Mouse (Mus musculus) adrenal gland, postnatal 10 days (tissue): ENCODE measurements around the gene Abraxas2. TPM values are rescaled to one million over a fixed set of nuclear protein-coding genes. Genes with fewer than 3 reads are reported as not detected.

ENCODE experiments used
- DNase-seq: peaks from one replicate; pipeline ENCODE4 v3.0.0; 2021; ENCODE audit warnings: mixed read lengths
- total RNA-seq, 2 experiments: library from RNA; stranded (reverse); gene quantifications; 2 replicates each; pipeline ENCODE4 v1.2.3; 2021

Abraxas2 gene
- total RNA-seq, 2 experiments from 2014 or later, result 31.3 to 33.3 TPM

DNA sequence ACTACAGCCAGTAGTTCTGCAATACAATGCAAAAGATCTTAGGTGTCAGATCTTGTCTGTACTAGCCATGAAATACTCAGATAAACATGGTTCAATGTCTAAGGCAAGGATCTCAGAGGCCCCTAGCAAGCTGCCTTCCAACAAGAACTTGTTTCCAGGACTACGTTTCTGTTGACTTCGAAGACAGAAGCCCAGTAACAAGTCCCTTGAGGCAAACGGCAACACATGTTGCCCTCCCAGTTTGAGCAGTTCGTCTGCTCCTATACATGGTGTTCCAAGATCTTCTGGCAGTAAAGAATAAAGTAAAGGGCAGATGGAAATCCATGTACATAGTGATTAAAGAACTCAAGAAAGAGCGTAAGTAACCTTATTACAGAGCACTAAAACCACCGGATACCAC lies 5.7 kb upstream of the Abraxas2 start:
- DNase-seq, result no peak

DNA sequence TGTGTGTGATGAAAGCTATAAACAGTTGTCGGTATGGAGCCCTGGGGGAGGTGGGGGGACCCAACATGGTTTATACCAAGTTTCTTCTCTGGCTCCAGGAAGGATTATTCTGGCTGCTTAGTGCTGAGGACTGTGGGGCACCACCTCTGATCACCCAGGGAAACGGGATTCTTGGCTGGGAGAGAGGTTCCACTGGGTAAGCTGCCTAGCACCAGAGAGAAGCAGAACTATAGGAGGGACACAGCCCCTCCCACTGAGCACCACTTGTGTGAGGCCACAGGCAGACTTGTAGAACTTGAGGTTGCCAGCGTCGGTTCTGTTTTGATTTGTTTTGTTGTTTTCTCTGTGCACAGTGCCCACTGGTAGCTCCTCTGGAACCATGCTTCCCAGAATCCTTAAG lies 5.1 kb upstream of the Abraxas2 start:
- no peak for DNase-seq

DNA sequence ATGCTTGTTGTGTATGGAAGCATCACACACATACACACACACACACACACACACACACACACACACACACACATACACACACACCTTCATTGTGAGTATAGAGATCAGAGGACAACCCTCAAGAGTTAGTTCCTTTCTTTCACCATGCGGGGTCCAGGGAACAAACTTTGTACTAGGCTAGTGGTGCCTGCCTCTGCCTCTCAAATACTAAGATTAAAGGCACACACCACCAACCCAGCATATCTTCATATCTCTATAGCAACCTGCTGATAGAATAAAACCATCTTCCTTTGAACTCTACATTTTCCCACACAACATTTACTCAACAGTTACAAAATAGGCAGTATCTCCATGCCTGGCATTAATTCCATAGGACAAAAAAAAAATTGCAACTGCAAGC lies 2.9 kb upstream of the Abraxas2 start:
- DNase-seq, result no peak

DNA sequence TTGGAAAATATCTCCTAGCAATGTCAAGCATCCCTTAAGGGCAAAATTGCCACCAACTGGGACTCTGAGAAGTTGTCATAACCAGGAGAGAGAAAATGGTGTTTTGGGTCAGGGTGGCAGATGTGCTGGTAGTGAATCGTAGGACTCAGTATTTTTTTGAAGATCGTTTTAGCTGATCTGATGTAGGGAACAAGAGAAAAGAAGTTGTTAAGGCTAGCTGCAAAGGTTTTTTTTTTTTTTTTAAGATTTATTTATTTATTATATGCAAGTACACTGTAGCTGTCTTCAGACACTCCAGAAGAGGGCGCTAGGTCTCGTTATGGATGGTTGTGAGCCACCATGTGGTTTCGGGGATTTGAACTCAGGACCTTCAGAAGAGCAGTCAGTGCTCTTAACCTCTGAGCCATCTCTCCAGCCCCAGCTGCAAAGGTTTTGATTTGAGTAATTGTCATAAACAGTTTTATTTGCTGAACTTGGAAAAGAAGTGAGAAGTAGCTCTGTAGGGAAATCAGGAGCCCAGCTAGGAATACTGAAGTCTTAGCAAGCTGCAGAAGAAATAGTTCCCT lies 899 bp upstream of the Abraxas2 start:
- DNase-seq, result no peak

DNA sequence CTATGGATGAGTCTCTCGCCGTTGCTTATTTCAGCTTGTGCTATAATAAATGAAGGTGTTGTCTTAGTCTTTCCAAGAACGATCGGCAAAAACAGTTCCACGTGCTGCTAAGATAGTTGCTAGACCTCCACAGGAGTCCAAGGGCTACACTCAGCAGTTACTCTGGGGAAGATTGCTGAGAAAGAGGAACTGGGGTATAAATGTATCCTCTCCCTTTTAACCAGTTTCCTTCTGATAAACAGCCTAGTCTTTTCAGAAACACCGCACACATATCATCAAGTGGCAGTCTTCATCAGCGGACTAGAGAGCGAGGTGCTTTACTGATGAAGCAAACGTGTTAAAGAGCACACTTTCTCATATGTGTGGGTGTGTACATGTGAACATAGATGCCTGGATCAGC lies 7.3 kb downstream of the Abraxas2 start:
- no peak for DNase-seq

DNA sequence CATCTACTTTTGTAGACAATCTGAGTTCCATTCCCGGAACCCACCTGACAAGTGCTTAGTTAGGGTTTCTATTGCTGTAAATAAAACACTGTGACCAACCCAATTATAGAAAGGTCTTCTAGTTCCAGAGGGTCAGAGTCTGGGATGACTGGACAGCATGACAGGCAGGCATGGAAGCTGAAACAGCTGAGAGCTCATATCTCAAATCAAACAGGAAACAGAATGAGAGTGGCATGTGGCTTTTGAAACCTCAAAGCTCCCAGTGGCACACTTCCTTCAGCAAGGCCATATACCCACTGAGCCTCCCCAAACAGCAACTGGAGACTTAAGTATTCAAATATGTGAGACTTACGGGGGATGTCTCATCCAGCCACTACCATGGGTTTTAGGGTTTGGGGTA lies 14.0 kb downstream of the Abraxas2 start:
- no peak for DNase-seq

DNA sequence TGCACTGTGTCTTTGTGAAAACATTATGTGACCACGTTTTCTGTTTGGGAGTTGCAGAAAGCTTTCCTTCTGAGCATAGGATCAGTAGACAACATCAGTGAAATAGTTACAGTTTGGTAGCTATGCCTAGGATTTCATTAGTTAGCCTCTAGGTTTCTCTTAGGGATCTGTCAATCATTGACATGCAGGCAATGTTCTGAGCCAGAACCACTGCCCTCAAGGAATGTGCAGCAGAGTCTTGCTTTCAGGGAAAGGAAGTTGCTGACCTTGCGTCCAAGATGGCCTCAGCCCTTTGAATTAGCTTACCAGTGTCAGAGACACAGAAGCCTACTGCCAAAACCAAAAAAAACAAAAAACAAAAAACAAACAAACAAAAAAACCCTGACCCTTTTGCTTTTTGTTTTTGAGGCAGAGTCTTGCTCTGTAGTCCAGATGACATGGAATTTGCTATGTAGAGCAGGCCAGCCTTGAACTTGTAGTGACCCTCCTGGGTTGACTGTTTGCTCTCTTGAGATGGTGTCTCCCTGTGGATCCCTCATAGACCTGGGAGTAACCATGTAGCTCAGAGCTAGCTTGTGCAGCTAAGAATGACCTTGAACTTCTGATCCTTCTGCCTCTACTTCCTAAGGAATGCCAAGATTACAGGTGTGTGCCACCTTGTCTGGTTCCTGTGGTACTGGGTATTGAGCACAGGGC lies 16.5 kb downstream of the Abraxas2 start:
- no peak for DNase-seq

DNA sequence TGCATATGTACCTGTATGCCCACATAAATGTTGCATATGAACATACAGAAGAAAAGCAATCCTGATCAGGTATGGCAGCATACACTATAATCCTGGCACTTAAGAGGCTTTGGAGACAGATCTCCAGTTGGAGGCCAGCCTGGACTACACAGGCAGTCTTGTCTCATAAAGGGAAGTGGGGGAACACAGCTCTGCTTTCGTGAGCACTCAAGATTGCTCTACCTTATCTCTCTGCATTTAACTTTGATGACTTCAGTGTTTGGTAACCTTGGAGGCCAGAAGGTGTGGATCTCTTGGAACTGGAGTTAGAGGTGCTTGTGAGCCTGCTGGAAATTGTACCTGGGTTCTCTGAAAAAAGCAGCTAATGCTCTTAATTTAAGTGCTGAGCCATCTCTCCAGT lies 21.3 kb downstream of the Abraxas2 start:
- no peak for DNase-seq

DNA sequence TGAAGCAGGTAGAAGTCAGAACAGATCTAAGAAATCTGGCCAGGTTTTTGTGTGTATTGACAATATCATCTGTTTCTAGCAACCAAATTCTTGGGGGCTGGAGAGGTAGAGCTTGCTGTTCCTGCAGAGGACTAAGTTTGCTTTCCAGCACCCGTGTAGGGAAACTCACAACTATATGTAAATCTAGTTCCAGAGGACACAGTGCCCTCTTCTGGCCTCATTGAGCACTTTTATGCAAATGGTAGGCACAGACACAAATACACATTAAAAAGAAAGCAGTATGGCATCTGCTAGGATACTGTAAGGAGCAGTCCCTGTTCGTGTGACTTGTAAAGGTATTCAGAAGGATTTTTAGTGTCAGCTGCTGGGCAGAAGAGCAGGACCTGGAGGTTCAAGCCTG lies 23.3 kb downstream of the Abraxas2 start:
- no peak for DNase-seq

DNA sequence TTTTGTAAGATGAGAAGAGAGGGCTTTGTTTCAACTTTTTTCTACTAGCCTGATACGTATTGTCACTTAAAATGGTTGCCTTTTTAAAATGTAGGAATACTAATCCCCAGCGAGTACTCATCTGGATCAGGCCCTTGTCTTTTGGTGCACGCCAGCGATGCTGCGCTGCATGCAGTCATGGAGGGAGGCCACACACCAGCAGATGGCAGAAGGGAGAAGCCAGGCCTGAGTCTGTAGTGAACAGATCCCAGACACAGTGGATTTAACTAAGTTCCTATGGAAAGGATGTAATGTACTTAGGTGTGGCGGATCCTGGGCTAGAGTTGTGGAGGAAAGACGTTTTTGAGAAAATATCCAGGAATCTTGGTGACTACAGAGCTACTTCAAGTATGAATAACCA lies 25.0 kb downstream of the Abraxas2 start:
- DNase-seq, result peak; percentile 19

DNA sequence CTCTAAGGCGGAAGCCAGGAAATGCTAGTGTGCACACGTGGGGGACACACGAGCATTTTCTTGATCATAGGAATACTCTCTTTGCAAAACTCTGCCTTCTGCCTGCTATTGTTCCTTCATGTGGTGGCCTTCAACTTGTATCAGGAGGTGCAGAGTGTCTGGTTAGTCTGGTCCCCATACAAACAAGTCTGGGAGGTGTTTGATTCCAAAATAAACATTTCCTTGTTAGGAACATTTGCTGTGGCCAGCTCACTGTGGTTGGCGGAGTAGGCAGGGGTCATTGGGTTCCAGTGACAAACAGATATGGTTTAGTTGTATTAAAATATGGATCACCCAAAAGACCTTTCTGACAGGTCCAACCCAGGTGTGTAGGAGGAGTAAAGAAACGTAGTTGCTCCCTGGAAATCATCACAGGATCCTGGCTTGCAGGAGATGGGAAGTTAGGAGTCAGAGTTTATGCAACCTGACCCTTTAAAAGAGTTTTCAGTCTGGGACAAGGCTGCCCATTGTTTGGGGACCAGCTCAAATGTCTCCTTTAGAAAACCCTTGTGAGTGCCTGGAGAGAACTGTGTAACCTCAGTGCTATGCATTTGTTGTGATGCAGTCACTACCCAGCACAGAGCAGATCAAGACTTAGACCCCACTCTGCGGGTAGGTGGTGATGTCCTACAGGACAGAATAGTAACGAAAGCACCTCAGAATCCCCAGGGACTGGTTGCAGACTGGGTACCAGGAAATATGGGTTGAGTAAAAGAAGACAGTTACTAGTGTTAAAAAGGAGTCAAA lies 28.2 kb downstream of the Abraxas2 start:
- no peak for DNase-seq

DNA sequence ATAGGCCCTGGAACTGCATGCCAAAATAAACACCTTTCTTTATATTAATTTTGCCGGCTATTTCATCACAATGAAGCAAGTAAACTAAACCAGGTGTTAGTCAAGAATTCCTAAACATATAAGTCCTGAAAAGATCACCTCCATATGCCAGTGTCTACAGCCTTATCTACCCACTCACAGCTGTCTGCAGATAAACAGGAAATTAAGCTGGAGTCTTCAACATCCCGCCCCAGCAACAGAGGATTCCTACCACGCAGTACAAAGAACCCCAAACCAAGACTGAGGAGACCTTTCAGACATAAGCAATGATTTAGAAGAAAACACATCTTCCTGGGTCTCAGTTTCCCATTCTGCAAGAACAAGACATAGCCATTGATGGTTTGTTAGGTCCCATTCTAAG lies 29.0 kb downstream of the Abraxas2 start:
- DNase-seq, result no peak

DNA sequence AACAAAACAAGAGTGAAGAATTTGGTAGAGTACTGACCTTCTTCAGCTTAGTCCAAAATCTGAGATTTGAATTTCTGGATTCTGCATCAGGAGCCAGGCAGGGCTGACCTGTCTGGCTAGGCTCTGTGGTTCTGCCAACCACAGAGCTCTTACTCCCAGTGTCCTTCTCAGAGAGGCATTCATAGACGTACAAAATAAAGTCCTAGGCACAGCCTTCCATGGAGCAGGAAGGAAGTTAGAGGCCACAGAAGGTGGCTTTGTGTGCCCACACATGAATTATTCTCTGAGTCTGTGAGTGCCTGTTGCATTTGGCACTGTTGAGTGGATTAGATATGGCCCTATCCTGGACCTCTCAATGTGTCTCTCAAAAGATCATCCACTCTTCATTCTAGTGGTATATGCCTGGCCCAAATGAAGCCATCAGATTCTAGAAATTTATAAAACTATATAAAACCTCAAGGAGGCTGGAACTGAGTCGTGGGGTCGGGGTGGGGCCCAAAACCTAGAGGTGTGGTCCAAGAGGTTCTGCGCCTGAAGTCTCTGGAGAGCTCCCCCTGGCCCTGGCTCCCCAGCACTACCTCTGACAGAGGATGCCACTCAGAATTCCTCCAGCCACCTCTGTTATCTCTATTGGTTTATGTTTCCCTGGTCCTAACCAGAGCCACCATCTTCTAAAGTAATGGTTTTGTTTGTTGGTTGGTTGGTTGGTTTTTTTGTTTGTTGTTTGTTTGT lies 29.7 kb downstream of the Abraxas2 start:
- no peak for DNase-seq

DNA sequence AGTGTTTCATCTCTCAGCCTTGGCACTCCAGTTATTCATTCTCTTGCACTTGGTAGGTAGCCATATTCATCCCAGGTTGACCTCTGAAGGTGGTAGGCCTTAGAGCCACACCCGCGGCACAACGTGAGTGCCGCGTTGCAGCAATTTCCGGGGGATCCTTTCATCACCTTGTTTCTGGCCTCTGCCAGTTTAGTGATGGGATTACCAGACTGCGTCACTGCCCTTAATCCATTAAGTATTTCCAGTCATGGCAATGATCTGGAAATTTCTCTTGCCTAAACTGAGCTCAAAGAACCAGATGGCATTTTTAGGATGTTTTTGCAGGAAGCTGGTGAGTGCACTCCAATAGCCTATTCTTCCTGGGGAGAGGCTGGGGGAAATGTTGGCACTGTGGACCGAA lies 30.7 kb downstream of the Abraxas2 start:
- DNase-seq, result no peak

DNA sequence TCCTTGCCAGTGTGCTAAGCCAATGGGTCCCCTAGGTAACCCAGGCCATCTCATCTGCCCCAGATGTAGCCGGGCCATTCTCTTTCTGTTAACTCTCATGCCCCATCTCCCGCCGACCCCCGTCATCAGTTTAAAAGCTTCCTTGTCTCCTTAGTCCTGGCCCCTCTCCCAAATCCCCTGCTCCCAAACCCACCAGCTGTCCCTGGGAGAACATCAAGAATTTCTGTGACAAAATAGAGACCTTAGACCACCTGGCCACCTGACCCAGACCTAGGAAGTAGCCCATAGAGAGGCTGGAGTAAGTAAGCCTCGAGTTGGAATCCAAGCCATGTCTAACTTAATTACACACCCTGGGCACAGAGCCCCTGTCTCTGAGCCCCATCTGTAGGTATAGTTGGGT lies 31.2 kb downstream of the Abraxas2 start:
- DNase-seq, result no peak

DNA sequence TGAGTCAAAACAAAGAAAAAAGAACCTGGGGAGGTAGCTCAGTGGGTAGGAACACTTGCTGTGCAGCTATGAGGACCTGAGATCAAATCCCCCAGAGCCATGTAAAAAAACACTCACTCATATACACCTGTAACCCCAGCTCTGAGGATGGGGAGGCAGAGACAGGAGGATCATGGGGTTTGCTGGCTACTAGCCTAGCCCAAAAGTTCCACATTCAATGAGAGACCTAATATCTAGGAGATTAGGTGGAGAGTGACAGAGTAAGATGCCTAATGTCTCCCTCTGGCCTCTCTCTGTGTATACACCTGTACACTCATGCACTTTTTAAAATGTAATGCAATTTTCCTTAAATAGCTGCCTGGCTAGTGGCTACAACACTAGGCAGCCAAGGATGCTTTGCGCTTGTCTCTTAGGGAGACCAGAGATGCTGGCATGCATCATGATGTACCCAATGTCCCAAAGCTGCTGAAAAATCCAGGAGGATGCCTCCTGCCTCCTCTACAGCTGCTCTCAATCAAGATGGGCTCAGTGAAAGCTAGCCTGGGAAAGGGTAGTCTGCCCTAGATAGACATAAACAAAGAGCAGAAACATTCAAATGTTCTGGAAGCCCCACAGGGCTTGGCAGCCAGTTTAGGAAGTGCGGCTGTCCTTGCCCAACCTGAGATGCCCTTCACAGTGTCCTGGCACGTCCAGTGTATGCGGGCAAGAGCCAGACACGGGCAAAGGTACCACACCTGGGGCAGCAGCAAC lies 32.7 kb downstream of the Abraxas2 start:
- no peak for DNase-seq

DNA sequence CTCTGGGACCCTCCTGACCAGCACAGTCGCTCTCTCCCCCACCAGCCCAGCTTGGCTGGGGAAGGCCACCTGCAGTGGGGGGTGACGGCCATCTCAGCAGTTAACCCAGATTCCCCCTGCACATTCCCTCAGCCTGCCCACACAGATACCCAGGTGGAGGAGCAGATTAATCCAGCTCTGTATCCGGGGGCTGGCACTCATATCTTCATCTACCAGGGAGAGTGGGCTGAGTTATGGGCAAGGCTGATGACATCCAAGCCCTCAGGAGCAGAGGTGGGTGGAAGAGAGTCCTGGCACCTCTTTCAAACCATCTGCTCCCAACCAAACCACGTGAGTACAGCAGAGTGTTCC lies 33.3 kb downstream of the Abraxas2 start:
- no peak for DNase-seq

DNA sequence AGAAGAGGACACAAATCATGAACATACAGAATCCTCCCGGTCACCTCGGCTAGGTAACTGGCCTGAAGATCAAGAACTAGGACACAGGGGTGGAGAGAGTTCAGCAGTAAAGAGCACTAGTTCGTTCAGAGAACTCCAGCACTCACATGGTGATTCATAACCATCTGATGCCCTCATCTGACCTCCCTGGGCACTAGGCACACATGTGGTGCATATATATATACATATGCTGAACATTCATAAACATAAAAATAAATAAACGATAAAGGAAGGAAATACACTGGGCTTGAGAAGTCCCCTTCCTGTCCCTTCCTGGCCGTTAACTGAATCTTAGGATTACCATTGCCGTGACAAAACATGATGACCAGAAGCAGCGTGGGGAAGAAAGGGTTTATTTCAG lies 33.8 kb downstream of the Abraxas2 start:
- DNase-seq, result no peak

DNA sequence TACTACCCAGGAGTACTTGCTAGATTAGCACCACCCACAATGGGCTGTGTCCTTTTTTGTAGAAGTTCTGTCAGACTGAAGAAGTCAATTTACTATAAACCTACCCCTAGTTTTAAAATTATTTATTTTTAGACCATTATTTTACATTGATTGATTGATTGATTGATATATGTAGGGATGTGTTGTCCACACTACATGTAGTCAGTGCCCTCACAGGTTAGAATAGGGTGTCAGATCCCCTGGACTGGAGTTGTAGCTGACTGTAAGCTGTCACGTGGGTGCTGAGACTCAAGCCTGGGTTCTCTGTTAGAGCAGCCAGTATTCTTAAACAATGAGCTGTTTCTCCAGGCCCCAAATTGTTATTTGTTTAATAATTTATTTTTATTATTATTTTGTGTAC lies 34.3 kb downstream of the Abraxas2 start:
- DNase-seq, result no peak

DNA sequence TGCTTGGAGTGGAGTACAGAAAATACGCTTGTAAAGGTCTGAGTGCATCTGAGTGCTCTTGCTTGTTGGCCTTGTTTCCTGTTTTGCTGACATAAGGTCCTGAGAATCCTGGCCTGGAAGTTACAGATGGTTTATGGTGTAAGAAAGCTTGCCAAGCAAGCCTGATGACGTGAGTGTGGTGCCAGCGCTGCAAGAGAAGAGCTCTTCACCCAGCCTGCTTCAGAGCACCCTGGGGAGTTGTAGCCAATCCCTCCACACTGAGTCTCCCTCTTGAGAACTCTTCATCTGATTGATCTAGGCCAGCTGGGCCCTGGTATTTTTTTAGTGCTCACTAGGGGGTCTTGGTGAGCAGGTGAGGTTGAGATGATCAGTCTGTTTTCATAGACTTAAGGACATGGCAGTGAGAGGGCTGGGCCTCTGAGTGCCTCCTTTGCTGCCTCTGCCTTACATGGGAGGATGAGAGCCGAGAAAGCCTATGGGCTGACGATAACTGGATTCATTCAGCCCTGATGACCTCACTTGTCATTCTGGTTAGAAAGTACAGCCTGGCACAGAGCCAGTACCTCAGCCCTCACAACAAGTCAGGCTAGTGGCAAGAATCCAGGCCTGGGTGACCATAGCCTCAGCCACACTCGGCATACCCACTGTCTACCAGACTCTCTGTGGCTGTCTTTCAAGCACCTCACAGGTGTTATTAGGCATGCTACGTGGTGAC lies 36.0 kb downstream of the Abraxas2 start:
- DNase-seq, result peak; percentile 76

DNA sequence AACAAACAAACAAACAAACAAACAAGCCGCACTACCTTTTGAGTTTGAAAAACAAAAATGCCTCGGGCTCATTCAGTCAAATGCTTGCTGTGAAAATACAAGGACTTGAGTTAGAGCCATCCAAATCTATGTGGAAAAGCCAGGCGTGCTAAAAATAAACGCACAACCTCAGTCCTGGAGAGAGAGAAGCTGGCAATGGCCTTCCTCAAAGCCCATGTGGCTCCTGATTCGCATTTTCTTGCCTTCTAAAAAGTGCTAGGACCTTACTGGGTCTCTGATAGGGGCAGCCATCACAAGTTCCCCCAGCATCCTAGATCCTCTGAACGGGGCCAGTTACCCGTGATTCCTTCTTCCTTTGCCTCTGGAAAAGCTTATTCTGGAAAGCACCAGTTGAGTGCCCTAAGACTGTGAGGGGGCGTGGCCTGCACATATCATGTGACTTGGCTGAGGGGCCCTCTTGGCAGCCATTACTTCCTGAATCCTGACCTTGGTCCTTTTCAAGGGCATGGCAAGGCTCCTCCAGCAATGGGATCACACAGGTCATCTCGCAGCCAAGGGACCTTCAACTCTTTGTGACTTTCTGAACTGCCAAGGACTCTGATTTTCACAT lies 37.3 kb downstream of the Abraxas2 start:
- DNase-seq, result peak; percentile 75
